Mouse (Mus musculus) heart, adult 2 months (tissue): ENCODE measurements around the gene Rai14. TPM values are rescaled to one million over a fixed set of nuclear protein-coding genes. Genes with fewer than 3 reads are reported as not detected.

ENCODE experiments used
- DNase-seq, 2 experiments: peaks; one replicate each; pipeline ENCODE4 v3.0.0; 2021
- H3K27ac ChIP-seq: fragments of 200-600 bp; 2 replicates; pipeline ENCODE4 v1.8.1; 2022
- H3K27me3 ChIP-seq: fragments of 200-500 bp; 2 replicates; pipeline ENCODE4 v1.6.1; 2012; ENCODE audit warnings: mild to moderate bottlenecking, low read length, inconsistent platforms, mixed read lengths; ENCODE audit not compliant: control insufficient read depth, insufficient read depth
- H3K36me3 ChIP-seq: fragments of 200-500 bp; 2 replicates; pipeline ENCODE4 v1.6.1; 2012; ENCODE audit warnings: low read length, inconsistent platforms; ENCODE audit not compliant: control insufficient read depth, insufficient read depth
- H3K4me1 ChIP-seq: fragments of 200-500 bp; 2 replicates; pipeline ENCODE4 v1.6.1; 2011; ENCODE audit warnings: low read length; ENCODE audit not compliant: control insufficient read depth, insufficient read depth
- H3K4me3 ChIP-seq: fragments of 200-600 bp; 2 replicates; pipeline ENCODE4 v1.8.1; 2022
- H3K79me2 ChIP-seq: fragments of 200-500 bp; replicated peaks from 2 replicates; pipeline ENCODE4 v1.6.1; 2012; ENCODE audit warnings: mild to moderate bottlenecking, inconsistent platforms, low read length, moderate library complexity, mixed read lengths; ENCODE audit not compliant: control insufficient read depth, insufficient read depth
- H3K9ac ChIP-seq: fragments of 200-500 bp; 2 replicates; pipeline ENCODE4 v1.6.1; 2012; ENCODE audit warnings: low read depth, mild to moderate bottlenecking, control low read depth, inconsistent platforms, low read length, mixed read lengths
- CTCF ChIP-seq: fragments of 200-600 bp; IDR thresholded peaks from 2 replicates; pipeline ENCODE4 v1.8.1; 2022; ENCODE audit warnings: antibody characterized with exemption, mild to moderate bottlenecking, moderate library complexity
- EP300 ChIP-seq: fragments of 200-500 bp; IDR thresholded peaks from 2 replicates; pipeline ENCODE4 v1.6.1; 2011; ENCODE audit warnings: low read depth, low read length, control low read depth; ENCODE audit not compliant: insufficient read depth
- POLR2A ChIP-seq: fragments of 200-500 bp; IDR thresholded peaks from 2 replicates; pipeline ENCODE4 v1.6.1; 2011; ENCODE audit warnings: mild to moderate bottlenecking, low read depth, low read length, control low read depth; ENCODE audit not compliant: insufficient read depth
- WGBS: fragments of 180-500 bp; shearing (Covaris S2); methylation state at CpG from one replicate; pipeline ENCODE4 v1.1.7; 2018; 5-methylcytosine and 5-hydroxymethylcytosine counted together
- intact Hi-C: fragments of 180-260 bp; cut with DNase I; formaldehyde crosslinking; loops from one replicate; pipeline ENCODE4 v1.15.1; 2025
- polyA plus RNA-seq: library from polyadenylated mRNA; depleted of rRNA; stranded (reverse); fragments of >200 nt; gene quantifications from 2 replicates; pipeline ENCODE4 v1.2.3, GENCODE M21; 2012; rRNA removed
- total RNA-seq, 2 experiments: library from RNA; stranded (reverse); gene quantifications; 2 replicates each; pipeline ENCODE4 v1.2.3; 2021

Rai14 gene
- total and polyA plus RNA-seq, 3 experiments: 1.1 to 4.3 (median 3.7) TPM

DNA sequence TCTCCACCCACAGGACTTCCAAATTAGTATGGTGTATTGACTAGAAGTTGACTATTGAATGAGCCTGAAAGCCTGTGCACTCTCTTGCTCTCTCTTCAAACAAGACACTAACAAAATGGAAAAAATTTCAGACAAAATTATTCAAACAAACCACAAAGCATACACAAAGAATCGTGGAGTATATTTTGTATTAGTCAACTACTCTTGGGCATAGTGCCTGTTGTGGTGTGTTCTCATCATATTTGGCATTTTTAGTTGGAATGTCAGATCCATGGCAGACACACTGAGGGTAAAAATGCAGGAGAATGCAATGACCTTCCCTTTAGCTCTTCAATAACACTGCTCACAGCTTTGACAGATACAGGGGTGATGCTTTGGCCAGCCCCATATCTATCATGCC, 188.5 kb downstream of the Rai14 start:
- intact Hi-C loops: no loop called here
- Histone ChIP-seq H3K27me3 (no peaks in the 10 kb centered on the region), H3K36me3 (no peaks in the 10 kb centered on the region), H3K27ac (no peak overlapping the region), H3K4me1 (no peaks in the 10 kb centered on the region), H3K79me2 (no peaks in the 10 kb centered on the region), H3K4me3 (no peak overlapping the region), H3K9ac (no peak overlapping the region)
- TF ChIP-seq POLR2A: no peak
- TF ChIP-seq CTCF: no peak
- no peak for TF ChIP-seq EP300
- 64% methylated on average over 1 of the region's 1 CpGs for WGBS
- DNase-seq: no peak

Other genes starting within 250 kb of the Rai14 start
- gene Dnajc21, start 244.1 kb downstream of the Rai14 start, total RNA-seq: 10 to 100 TPM; 34.5 to 41.2 TPM
- 2.2 and 5.4 TPM in 2 replicates for gene Dnajc21, start 244.1 kb downstream of the Rai14 start, polyA plus RNA-seq
- 10 to 100 TPM; 20.9 to 24.4 TPM for gene Brix1, start 228.7 kb downstream of the Rai14 start, total RNA-seq
- 2.6 and 4.5 TPM in 2 replicates for gene Brix1, start 228.7 kb downstream of the Rai14 start, polyA plus RNA-seq
- 1 to 10 TPM; 9.0 to 9.3 TPM for gene Rad1, start 228.6 kb downstream of the Rai14 start, total RNA-seq
- gene Rad1, start 228.6 kb downstream of the Rai14 start, polyA plus RNA-seq: 4.8 and 9.6 TPM in 2 replicates
- not detected for gene Ttc23l, start 156.0 kb downstream of the Rai14 start, total RNA-seq
- 0.12 TPM in 1 of 2 replicates, not detected in the other for gene Ttc23l, start 156.0 kb downstream of the Rai14 start, polyA plus RNA-seq
- gene C1qtnf3, start 237.7 kb upstream of the Rai14 start, total RNA-seq: not detected
- gene C1qtnf3, start 237.7 kb upstream of the Rai14 start, polyA plus RNA-seq: 0.12 and 0.27 TPM in 2 replicates